Mouse (Mus musculus): ENCODE results near the gene Gm8773.

Gene Gm8773

GRCm38 (mm10) chr5:5573749-5574317, at the start of gene Gm8773:
Gene Gm8773, plus strand, starts transcription at chr5:5573799.
- no peak for DNase-seq

- no peak for DNase-seq
Observed at GRCm38 (mm10) chr5:5533656-5534420, 39.8 kb upstream of the Gm8773 start.

DNA sequence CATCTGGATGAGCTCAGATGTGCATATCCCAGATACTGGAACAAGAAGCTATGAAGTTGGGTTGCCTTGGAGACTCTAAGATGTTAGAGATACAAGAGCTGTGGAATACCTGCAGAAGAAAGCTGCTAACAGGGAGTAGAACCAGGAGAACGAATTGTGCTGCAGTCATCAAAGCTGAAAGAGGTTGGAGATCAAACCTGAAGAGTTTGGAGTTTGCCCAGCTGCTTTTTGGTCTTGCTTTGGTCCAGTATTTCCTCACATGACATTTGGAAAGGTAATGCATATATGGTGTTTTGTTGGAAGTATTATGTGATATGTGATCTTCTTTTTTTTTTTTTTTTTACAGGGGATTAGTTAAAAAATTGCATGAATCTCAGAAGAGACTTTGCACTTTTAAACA, 37.5 kb upstream of the Gm8773 start:
- DNase-seq = no peak

DNA sequence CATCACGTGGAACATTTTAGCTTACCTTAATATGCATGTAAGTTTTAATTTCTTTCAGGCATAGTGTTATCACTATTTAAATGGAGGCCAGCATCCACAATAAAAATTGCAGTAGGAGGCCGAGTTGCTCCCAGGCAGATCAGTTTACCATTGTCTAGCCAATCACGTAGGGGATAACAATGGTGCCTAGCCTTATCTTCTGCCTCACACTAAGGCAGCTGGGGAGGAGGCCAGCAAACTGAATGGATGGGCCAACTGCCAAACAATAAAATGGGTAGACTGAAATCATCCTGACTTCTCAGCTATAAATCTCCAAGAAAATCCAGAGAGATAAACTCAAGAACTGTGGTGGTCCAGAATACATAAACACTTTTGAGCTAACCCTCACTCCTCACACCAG, 33.8 kb upstream of the Gm8773 start:
- DNase-seq = no peak

GRCm38 (mm10) chr5:5540385-5540784, 33.2 kb upstream of the Gm8773 start:
- DNase-seq = no peak

DNA sequence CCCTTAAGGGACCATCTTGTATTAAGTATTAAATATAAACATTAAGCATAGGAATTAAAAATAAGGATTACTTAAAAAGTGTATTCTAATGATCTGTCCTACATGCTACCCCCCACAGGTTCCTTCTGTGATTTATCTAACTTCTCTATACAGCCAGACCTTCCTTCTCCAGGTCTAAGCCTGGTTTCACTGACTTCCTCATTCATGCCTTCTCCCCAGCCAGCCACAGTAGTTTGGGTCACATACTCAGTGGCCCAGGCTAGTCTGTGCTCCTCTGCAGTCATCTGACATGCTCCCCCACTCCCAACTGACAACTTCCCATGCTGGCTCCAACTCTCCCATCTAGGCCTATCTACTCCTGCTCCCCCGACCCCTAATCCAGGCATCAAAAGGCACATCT, 22.5 kb upstream of the Gm8773 start:
- DNase-seq = no peak

GRCm38 (mm10) chr5:5559079-5559740, 14.4 kb upstream of the Gm8773 start, which contains the start of gene Gtpbp10:
Gene Gtpbp10, minus strand, starts transcription at chr5:5559538.
- peak; percentile 73 to 81 for DNase-seq

GRCm38 (mm10) chr5:5559798-5560197, 13.8 kb upstream of the Gm8773 start:
- DNase-seq = no peak

DNA sequence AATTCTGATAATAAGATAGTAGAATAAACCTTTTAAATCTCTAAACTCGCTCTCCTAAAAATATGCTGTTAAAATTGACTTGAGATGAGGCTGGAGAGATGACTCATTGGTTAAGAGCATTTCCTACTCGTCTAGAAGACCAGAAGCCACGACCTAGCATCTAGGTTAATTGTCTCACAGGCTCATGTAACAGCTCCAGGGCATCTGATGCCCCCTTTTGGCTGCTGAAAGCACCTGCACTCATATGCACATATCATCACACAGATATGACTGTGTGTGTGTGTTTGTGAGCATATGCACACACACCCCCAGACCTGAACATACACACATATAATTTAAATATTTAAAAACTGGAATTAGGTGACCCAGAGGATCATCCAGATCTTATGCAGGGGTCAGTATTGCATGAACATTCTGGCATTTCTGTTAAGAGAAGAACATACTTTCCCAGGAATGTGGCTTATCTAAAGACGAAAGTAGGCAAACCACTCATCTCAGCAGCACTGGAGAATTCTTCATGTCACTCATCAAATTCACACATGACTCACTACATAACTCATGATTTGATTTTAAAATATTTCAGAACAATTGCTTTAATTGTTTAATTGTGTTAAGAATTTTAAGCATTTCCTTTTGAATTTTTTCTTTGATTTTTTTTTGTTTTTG, 12.4 kb upstream of the Gm8773 start:
- DNase-seq = no peak

GRCm38 (mm10) chr5:5562435-5562834, 11.2 kb upstream of the Gm8773 start:
- DNase-seq = no peak

- DNase-seq = no peak
Observed at GRCm38 (mm10) chr5:5587686-5588085, 14.1 kb downstream of the Gm8773 start.

- no peak for DNase-seq
Observed at GRCm38 (mm10) chr5:5610540-5610939, 36.9 kb downstream of the Gm8773 start.

GRCm38 (mm10) chr5:5618329-5618728, 44.7 kb downstream of the Gm8773 start:
- no peak for DNase-seq

DNA sequence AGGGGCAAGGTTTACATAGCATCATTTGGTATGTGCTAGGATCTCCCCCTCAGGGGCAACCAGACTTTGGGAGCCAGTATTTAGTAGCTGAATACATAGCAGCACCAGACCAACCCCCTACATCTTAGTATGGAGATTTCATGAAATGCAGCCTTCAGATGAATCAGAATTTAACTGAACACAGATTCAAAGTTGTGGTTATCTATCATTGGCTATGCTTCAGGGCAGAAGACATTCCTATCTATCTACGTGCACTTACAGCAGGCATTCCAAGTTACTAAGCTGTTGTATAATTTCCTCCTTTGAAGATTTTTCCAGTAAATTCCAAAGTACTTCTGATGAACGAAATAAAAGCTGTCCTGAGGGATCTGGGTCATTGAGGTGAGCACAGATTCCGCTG, 51.9 kb downstream of the Gm8773 start:
- DNase-seq = no peak
